Mouse (Mus musculus): ENCODE measurements at regions not wholly inside any gene's neighbourhood (a gene's known extent, or its start where the extent isn't known, plus 50 kb on each side); places are given as distances from the start of the nearest gene placed in this dataset.

- no peak for DNase-seq (ENCODE audit: low spot score)
Observed at GRCm38 (mm10) chr7:129441085-129441617, 150.5 kb upstream of the Wdr11 start.

GRCm38 (mm10) chr7:129469496-129469895 is 122.2 kb upstream of the Wdr11 start:
- peak; percentile 83 for DNase-seq (ENCODE audit: low spot score)

- no peak for DNase-seq (ENCODE audit: low spot score)
Observed at GRCm38 (mm10) chr7:129483736-129484135, 107.9 kb upstream of the Wdr11 start.

GRCm38 (mm10) chr7:129506894-129507293 is 84.8 kb upstream of the Wdr11 start:
- DNase-seq (ENCODE audit: low spot score) = no peak

GRCm38 (mm10) chr7:129509631-129510132 is 82.0 kb upstream of the Wdr11 start:
- no peak for DNase-seq (ENCODE audit: low spot score)

- no peak for DNase-seq (ENCODE audit: low spot score)
Observed at GRCm38 (mm10) chr7:129514619-129515018, 77.0 kb upstream of the Wdr11 start.

GRCm38 (mm10) chr7:129524369-129524915 is 67.2 kb upstream of the Wdr11 start:
- no peak for DNase-seq (ENCODE audit: low spot score)

GRCm38 (mm10) chr7:129525985-129526384 is 65.7 kb upstream of the Wdr11 start:
- no peak for DNase-seq (ENCODE audit: low spot score)

GRCm38 (mm10) chr7:129528263-129528662 is 63.4 kb upstream of the Wdr11 start:
- DNase-seq (ENCODE audit: low spot score) = no peak

GRCm38 (mm10) chr7:129533366-129533905 is 58.2 kb upstream of the Wdr11 start:
- no peak for DNase-seq (ENCODE audit: low spot score)

All from testis, postnatal 10 days (tissue).